Mouse (Mus musculus): ENCODE measurements around the gene Senp7. TPM values are rescaled to one million over a fixed set of nuclear protein-coding genes. Genes with fewer than 3 reads are reported as not detected.
"Not testable (repeated sequence)": the region's sequence is repeated elsewhere in the genome, so short reads cannot be mapped to it uniquely, and the experiment has no call there.

Senp7 gene
- total RNA-seq, 2 experiments from 2014 or later = 33.1 to 48.4 TPM

- intact Hi-C loops (cut with DNase I) = no loop called here
- DNase-seq (ENCODE audit: low spot score in 2 of 2) = no peak
Measured at GRCm38 (mm10) chr16:56117327-56118180, 69.4 kb downstream of the Senp7 start.

- intact Hi-C loops (cut with DNase I) = no loop called here
Measured at GRCm38 (mm10) chr16:56122517-56122916, 74.4 kb downstream of the Senp7 start.

GRCm38 (mm10) chr16:56124045-56124444 lies 75.9 kb downstream of the Senp7 start:
- DNase-seq (ENCODE audit: low spot score in 2 of 2) = no peak
- intact Hi-C loops (cut with DNase I) = no loop called here

More at GRCm38 (mm10) chr16:56122517-56122916, 74.4 kb downstream of the Senp7 start:
- DNase-seq (ENCODE audit: low spot score in 2 of 2) = no peak

- intact Hi-C loops (cut with DNase I) = loop anchor here (5.0 to 10.0 kb wide), 2 partner anchors 39 to 157 kb away; partner anchors contain the start of gene Zbtb11
- no peak for DNase-seq (ENCODE audit: low spot score in 2 of 2)
Measured at GRCm38 (mm10) chr16:56131666-56132065, 83.5 kb downstream of the Senp7 start.

GRCm38 (mm10) chr16:56134149-56134548 lies 86.0 kb downstream of the Senp7 start:
- no peak for DNase-seq (ENCODE audit: low spot score in 2 of 2)
- intact Hi-C loops (cut with DNase I) = loop anchor here (5.0 to 10.0 kb wide), 2 partner anchors 42 to 159 kb away; partner anchors contain the start of gene Zbtb11

- intact Hi-C loops (cut with DNase I) = loop anchor here (10.0 kb wide), 1 partner anchor 163 kb away; the partner anchor contains the start of gene Zbtb11
- DNase-seq (ENCODE audit: low spot score in 2 of 2) = not testable (repeated sequence)
Measured at GRCm38 (mm10) chr16:56137672-56138071, 89.5 kb downstream of the Senp7 start.

- no peak for DNase-seq (ENCODE audit: low spot score in 2 of 2)
- intact Hi-C loops (cut with DNase I) = loop anchor here (10.0 kb wide), 1 partner anchor 165 kb away; the partner anchor contains the start of gene Zbtb11
Measured at GRCm38 (mm10) chr16:56139921-56140320, 91.8 kb downstream of the Senp7 start.

- DNase-seq (ENCODE audit: low spot score in 2 of 2) = no peak
- intact Hi-C loops (cut with DNase I) = no loop called here
Measured at GRCm38 (mm10) chr16:56144876-56145555, 96.9 kb downstream of the Senp7 start.

GRCm38 (mm10) chr16:56147679-56148078 lies 99.5 kb downstream of the Senp7 start:
- intact Hi-C loops (cut with DNase I) = no loop called here
- DNase-seq (ENCODE audit: low spot score in 2 of 2) = no peak

GRCm38 (mm10) chr16:56163466-56163865 lies 115.3 kb downstream of the Senp7 start:
- intact Hi-C loops (cut with DNase I) = no loop called here
- DNase-seq (ENCODE audit: low spot score in 2 of 2) = no peak

GRCm38 (mm10) chr16:56170247-56170646 lies 122.1 kb downstream of the Senp7 start:
- intact Hi-C loops (cut with DNase I) = no loop called here
- DNase-seq (ENCODE audit: low spot score in 2 of 2) = no peak

- intact Hi-C loops (cut with DNase I) = loop anchor here (5.0 kb wide), 1 partner anchor 501 kb away; no protein-coding TSS in a partner anchor
- DNase-seq (ENCODE audit: low spot score in 2 of 2) = no peak
Measured at GRCm38 (mm10) chr16:56175867-56176581, 127.9 kb downstream of the Senp7 start.

- no peak for DNase-seq (ENCODE audit: low spot score in 2 of 2)
- intact Hi-C loops (cut with DNase I) = no loop called here
Measured at GRCm38 (mm10) chr16:56186863-56187262, 138.7 kb downstream of the Senp7 start.

GRCm38 (mm10) chr16:56188198-56188597 lies 140.1 kb downstream of the Senp7 start:
- intact Hi-C loops (cut with DNase I) = no loop called here
- DNase-seq (ENCODE audit: low spot score in 2 of 2) = no peak

- intact Hi-C loops (cut with DNase I) = no loop called here
- no peak for DNase-seq (ENCODE audit: low spot score in 2 of 2)
Measured at GRCm38 (mm10) chr16:56204051-56204450, 155.9 kb downstream of the Senp7 start, which contains the start of gene Impg2. Gene Impg2 (plus strand): TSS chr16:56204313.

GRCm38 (mm10) chr16:56212740-56213139 lies 164.6 kb downstream of the Senp7 start:
- intact Hi-C loops (cut with DNase I) = no loop called here

GRCm38 (mm10) chr16:56227686-56228085 lies 179.5 kb downstream of the Senp7 start:
- intact Hi-C loops (cut with DNase I) = no loop called here
- no peak for DNase-seq (ENCODE audit: low spot score in 2 of 2)

More at GRCm38 (mm10) chr16:56212740-56213139, 164.6 kb downstream of the Senp7 start:
- DNase-seq (ENCODE audit: low spot score in 2 of 2) = no peak

- no peak for DNase-seq (ENCODE audit: low spot score in 2 of 2)
- intact Hi-C loops (cut with DNase I) = no loop called here
Measured at GRCm38 (mm10) chr16:56229455-56229854, 181.3 kb downstream of the Senp7 start.

- DNase-seq (ENCODE audit: low spot score in 2 of 2) = no peak
Measured at GRCm38 (mm10) chr16:56231300-56231699, 183.2 kb downstream of the Senp7 start.

GRCm38 (mm10) chr16:56232736-56233135 lies 184.6 kb downstream of the Senp7 start:
- intact Hi-C loops (cut with DNase I) = no loop called here
- no peak for DNase-seq (ENCODE audit: low spot score in 2 of 2)

More at GRCm38 (mm10) chr16:56231300-56231699, 183.2 kb downstream of the Senp7 start:
- intact Hi-C loops (cut with DNase I) = no loop called here
